Mouse (Mus musculus) liver, adult 2 months (tissue): Measurements from ENCODE around the gene Gm28043.

Experiments used
- CTCF ChIP-seq: fragments of 200-500 bp; IDR thresholded peaks from 2 replicates; pipeline ENCODE4 v1.5.1; 2011; ENCODE audit warnings: low read depth, low read length, control low read depth
- POLR2A ChIP-seq: fragments of 200-500 bp; IDR thresholded peaks from 2 replicates; pipeline ENCODE4 v1.6.1; 2011; ENCODE audit warnings: low read length, control low read depth; ENCODE audit not compliant: insufficient read depth; ENCODE audit errors: extremely low read depth

DNA sequence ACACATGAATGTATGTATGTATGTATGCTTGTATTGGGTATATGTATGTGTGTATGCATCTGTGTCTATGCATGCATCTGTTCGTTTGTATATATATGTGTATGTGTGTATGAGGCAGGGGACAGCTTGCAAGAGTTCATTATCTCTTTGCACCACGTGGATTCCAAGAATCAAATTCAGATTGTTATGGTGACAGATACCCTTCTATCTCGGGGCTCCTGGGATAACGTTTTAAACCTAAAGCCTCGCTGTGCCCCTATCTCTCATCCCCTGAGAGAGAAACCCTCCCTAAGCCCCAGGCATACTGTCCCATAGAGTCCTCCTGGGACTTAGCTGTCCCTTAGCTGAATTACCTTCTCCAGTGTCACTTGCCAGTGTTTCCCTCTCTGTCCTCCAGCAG lies 31.1 kb upstream of the Gm28043 start:
- no peak for TF ChIP-seq CTCF
- TF ChIP-seq POLR2A: no peak
